In genomic region chr14:22587958-22588296, GRCm38 (mm10) we compare ENCODE assay signal across 17 mouse cellular contexts.
A peak's percentile ranks its signal among the peaks of the same experiment; 100 is the strongest.
DNase-seq lines count a peak whose midpoint lies in the region; ATAC-seq and TF ChIP-seq lines count a peak whose summit lies in the region.
"Had no signal": no experiment of that assay in that cellular context is flagged by ENCODE, and none has a peak within 500 bp of the region (broad histone marks: within the 10 kb centered on the region; RNA-seq: fewer than 3 reads in every experiment).

No protein-coding gene starts in this region.

- H3K4me1 ChIP-seq in liver, adult 2 months (ENCODE audit: control insufficient read depth, insufficient read depth, low read length) = peaks cover 7% of the 10 kb centered on the region; the same call in 1 of the 2 replicates
- H3K4me1 ChIP-seq: hindbrain, embryonic 15.5 days had no signal

- in situ Hi-C loops in Patski (cut with MboI; ENCODE audit: low pct_unique_long_range_greater_than_20kb) = loop anchor here (5.0 to 25.0 kb wide), 3 partner anchors 217 to 824 kb away; no protein-coding TSS in a partner anchor

- H3K36me3 ChIP-seq in liver, adult 2 months (ENCODE audit: control insufficient read depth, insufficient read depth, low read length) = no peaks in the 10 kb centered on the region
- H3K36me3 ChIP-seq: embryonic facial prominence, embryonic 10.5 days; forebrain, embryonic 12.5 days; heart, embryonic 13.5 days; hindbrain, embryonic 15.5 days had no signal

- POLR2A ChIA-PET in Patski (lab: Charles Lee) = no interaction called here

- TF ChIP-seq POLR2A in liver, adult 2 months (IDR thresholded peaks at IDR 0.05; ENCODE audit: extremely low read depth, insufficient read depth, low read length) = no peak

- DNase-seq in liver, adult 2 months (ENCODE audit: extremely low read depth, low read depth, low spot score) = peak; percentile 26
- DNase-seq in liver = no peak
- DNase-seq in 3134 (ENCODE audit: extremely low read depth, insufficient read length, low spot score) = peak; percentile 42
- DNase-seq in Patski (ENCODE audit: low read depth, low spot score) = no peak
- DNase-seq in fat pad, adult 2 months (ENCODE audit: extremely low read depth, low read depth, low spot score) = peak; percentile 80
- no peak for DNase-seq in right cerebral cortex, postnatal 25 days
- no peak for DNase-seq in adipocyte (ENCODE audit: low spot score)
- DNase-seq: adrenal gland, postnatal 14 days; cerebellum, adult 2 months; cerebellum, postnatal 10 days; gastrocnemius, postnatal 14 days; heart, postnatal 36 days had no signal

- peak; percentile 36 for ATAC-seq in Patski
- ATAC-seq: intestine, embryonic 16.5 days had no signal

- no peak for TF ChIP-seq CTCF in liver, adult 2 months (IDR thresholded peaks at IDR 0.05; ENCODE audit: low read depth, low read length)
- TF ChIP-seq CTCF in Patski (IDR thresholded peaks at IDR 0.05) = no peak

- no peak overlapping the region for H3K9ac ChIP-seq in liver, adult 2 months (ENCODE audit: low read depth, low read length)
- H3K9ac ChIP-seq: forebrain, embryonic 12.5 days; heart, embryonic 13.5 days; hindbrain, embryonic 15.5 days had no signal

- no peak overlapping the region for H3K27ac ChIP-seq in liver, adult 2 months (replicated peaks; ENCODE audit: insufficient read depth, low read depth, low read length)
- H3K27ac ChIP-seq: embryonic facial prominence, embryonic 10.5 days; forebrain, embryonic 12.5 days; heart, embryonic 13.5 days; hindbrain, embryonic 15.5 days had no signal

- WGBS in liver, adult 2 months = 77% methylated on average over 4 of the region's 4 CpGs

- CTCF ChIA-PET in Patski (lab: Charles Lee) = interaction anchor here (1.2 to 2.4 kb wide), 2 partner anchors 9 to 37 kb away, joined by 3 to 5 read pairs; no protein-coding TSS in a partner anchor

- H3K79me2 ChIP-seq in liver, adult 2 months (ENCODE audit: control insufficient read depth, insufficient read depth, low read length) = no peaks in the 10 kb centered on the region

- no peak overlapping the region for H3K4me3 ChIP-seq in liver, adult 2 months (ENCODE audit: insufficient read depth, low read depth, low read length)
- H3K4me3 ChIP-seq: embryonic facial prominence, embryonic 10.5 days; forebrain, embryonic 12.5 days; heart, embryonic 13.5 days; hindbrain, embryonic 15.5 days had no signal

- H3K27me3 ChIP-seq in liver, adult 2 months (ENCODE audit: control insufficient read depth, insufficient read depth, low read length) = no peaks in the 10 kb centered on the region
- H3K27me3 ChIP-seq in Patski = no peaks in the 10 kb centered on the region

Comparison
In these comparisons a context has a peak if more than half of its experiments do, and no peak if none do; other contexts are left out.
1. DNase-seq: peak in liver, adult 2 months (single experiment), 3134 (single experiment) and fat pad, adult 2 months (single experiment); none in liver (single experiment), Patski (single experiment), right cerebral cortex, postnatal 25 days (single experiment) and adipocyte (single experiment).